Mouse (Mus musculus) small intestine, adult 2 months (tissue): ENCODE measurements around the gene Apba2. TPM values are rescaled to one million over a fixed set of nuclear protein-coding genes. Genes with fewer than 3 reads are reported as not detected.

ENCODE experiments used
- H3K27ac ChIP-seq: fragments of 200-500 bp; 2 replicates; pipeline ENCODE4 v1.5.1; 2012; ENCODE audit warnings: low read depth, low read length, control low read depth, inconsistent platforms; ENCODE audit not compliant: insufficient read depth
- H3K27me3 ChIP-seq: fragments of 200-500 bp; 2 replicates; pipeline ENCODE4 v1.6.1; 2012; ENCODE audit warnings: mild to moderate bottlenecking, moderate library complexity, low read length, inconsistent platforms; ENCODE audit not compliant: control insufficient read depth, insufficient read depth
- H3K36me3 ChIP-seq: fragments of 200-500 bp; 2 replicates; pipeline ENCODE4 v1.6.1; 2012; ENCODE audit warnings: mild to moderate bottlenecking, low read length, control low read depth, inconsistent platforms; ENCODE audit not compliant: control insufficient read depth, insufficient read depth
- H3K4me1 ChIP-seq: fragments of 200-500 bp; 2 replicates; pipeline ENCODE4 v1.6.1; 2012; ENCODE audit warnings: low read length, inconsistent platforms, mixed read lengths; ENCODE audit not compliant: control insufficient read depth, insufficient read depth, insufficient read length
- H3K4me3 ChIP-seq: fragments of 200-500 bp; 2 replicates; pipeline ENCODE4 v1.5.1; 2012; ENCODE audit warnings: low read depth, mild to moderate bottlenecking, control low read depth, inconsistent platforms, low read length, moderate library complexity
- CTCF ChIP-seq: fragments of 200-500 bp; IDR thresholded peaks from 2 replicates; pipeline ENCODE4 v1.5.1; 2012; ENCODE audit warnings: low read depth, mild to moderate bottlenecking, control low read depth, inconsistent platforms, low read length, moderate library complexity, mixed read lengths; ENCODE audit not compliant: insufficient replicate concordance, insufficient read length; ENCODE audit errors: extremely low read depth
- POLR2A ChIP-seq: fragments of 200-500 bp; IDR thresholded peaks from 2 replicates; pipeline ENCODE4 v1.6.1; 2012; ENCODE audit warnings: low read depth, mild to moderate bottlenecking, control low read depth, inconsistent platforms, low read length, moderate library complexity
- WGBS: fragments of 180-500 bp; shearing (Covaris S2); methylation state at CpG from one replicate; pipeline ENCODE4 v1.1.7; 2018; 5-methylcytosine and 5-hydroxymethylcytosine counted together
- polyA plus RNA-seq: library from polyadenylated mRNA; depleted of rRNA; stranded (reverse); fragments of >200 nt; gene quantifications from 2 replicates; pipeline ENCODE4 v1.2.3, GENCODE M21; 2012

Apba2 gene
- polyA plus RNA-seq, 1 experiment = 3.0 TPM

DNA sequence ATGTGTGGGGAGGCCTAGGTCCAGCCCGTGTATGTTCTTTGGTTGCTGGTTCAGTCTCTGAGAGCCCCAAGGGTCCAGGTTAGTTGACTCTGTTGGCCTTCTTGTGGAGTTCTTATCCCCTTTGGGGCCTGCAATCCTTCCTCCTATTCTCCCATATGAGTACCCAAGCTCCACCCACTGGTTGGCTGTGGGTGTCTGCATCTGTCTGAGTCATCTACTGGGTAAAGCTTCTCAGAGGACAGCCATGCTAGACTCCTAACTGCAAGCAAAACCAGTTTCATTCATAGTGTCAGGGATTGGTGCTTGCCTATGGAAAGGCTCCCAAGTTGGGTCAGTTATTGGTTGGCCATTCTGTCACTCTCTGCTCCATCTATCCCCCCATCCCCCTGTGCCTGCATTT, 29.8 kb downstream of the Apba2 start:
- Histone ChIP-seq H3K27me3 (no peaks in the 10 kb centered on the region), H3K4me3 (no peak overlapping the region), H3K36me3 (no peaks in the 10 kb centered on the region), H3K27ac (no peak overlapping the region), H3K4me1 (no peaks in the 10 kb centered on the region)
- WGBS = 97% methylated on average over 1 of the region's 1 CpGs
- TF ChIP-seq CTCF (no peak), POLR2A (no peak)

- no peak overlapping the region for H3K27ac ChIP-seq
- no peaks in the 10 kb centered on the region for H3K36me3 ChIP-seq
- no peak for TF ChIP-seq POLR2A
- no peak for TF ChIP-seq CTCF
- no peak overlapping the region for H3K4me3 ChIP-seq
- H3K4me1 ChIP-seq = no peaks in the 10 kb centered on the region
- WGBS = 83% methylated on average over 6 of the region's 6 CpGs
- no peaks in the 10 kb centered on the region for H3K27me3 ChIP-seq
Observed at GRCm38 (mm10) chr7:64533374-64533773, 31.9 kb downstream of the Apba2 start.

DNA sequence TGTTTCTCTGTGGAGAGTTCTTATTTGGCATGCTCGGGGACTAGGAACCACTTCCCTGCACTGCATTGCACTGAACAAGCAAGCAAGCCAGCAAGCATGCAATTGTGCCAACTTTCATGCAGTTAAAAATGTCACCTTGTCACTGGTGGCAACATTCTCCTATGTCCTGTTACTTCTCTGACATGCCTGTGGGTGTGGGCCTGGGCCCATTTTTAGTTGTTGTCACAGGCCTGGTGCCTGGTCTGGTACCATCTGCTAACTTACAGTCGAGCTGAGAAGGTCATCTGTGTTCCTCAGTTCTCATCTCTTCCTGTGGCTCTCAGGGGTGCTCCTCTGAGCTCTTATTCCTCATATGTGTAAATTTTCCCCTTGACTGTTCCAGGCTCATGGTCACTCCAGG, 33.8 kb downstream of the Apba2 start:
- WGBS = 67% methylated on average over 2 of the region's 2 CpGs

GRCm38 (mm10) chr7:64539450-64540148, 38.1 kb downstream of the Apba2 start:
- Histone ChIP-seq H3K4me3 (no peak overlapping the region), H3K36me3 (no peaks in the 10 kb centered on the region), H3K27ac (no peak overlapping the region), H3K4me1 (no peaks in the 10 kb centered on the region), H3K27me3 (no peaks in the 10 kb centered on the region)
- 61% methylated on average over 10 of the region's 10 CpGs for WGBS
- TF ChIP-seq POLR2A (no peak), CTCF (no peak)

More for the DNA sequence above, 33.8 kb downstream of the Apba2 start:
- Histone ChIP-seq H3K4me1 (no peaks in the 10 kb centered on the region), H3K27ac (no peak overlapping the region), H3K27me3 (no peaks in the 10 kb centered on the region), H3K36me3 (no peaks in the 10 kb centered on the region), H3K4me3 (no peak overlapping the region)
- TF ChIP-seq POLR2A (no peak), CTCF (no peak)

GRCm38 (mm10) chr7:64546801-64547200, 45.3 kb downstream of the Apba2 start:
- no peak for TF ChIP-seq POLR2A
- no peak for TF ChIP-seq CTCF
- no peak overlapping the region for H3K4me3 ChIP-seq
- no peaks in the 10 kb centered on the region for H3K4me1 ChIP-seq
- WGBS = 67% methylated on average over 8 of the region's 8 CpGs
- no peaks in the 10 kb centered on the region for H3K27me3 ChIP-seq
- H3K36me3 ChIP-seq = no peaks in the 10 kb centered on the region
- no peak overlapping the region for H3K27ac ChIP-seq

DNA sequence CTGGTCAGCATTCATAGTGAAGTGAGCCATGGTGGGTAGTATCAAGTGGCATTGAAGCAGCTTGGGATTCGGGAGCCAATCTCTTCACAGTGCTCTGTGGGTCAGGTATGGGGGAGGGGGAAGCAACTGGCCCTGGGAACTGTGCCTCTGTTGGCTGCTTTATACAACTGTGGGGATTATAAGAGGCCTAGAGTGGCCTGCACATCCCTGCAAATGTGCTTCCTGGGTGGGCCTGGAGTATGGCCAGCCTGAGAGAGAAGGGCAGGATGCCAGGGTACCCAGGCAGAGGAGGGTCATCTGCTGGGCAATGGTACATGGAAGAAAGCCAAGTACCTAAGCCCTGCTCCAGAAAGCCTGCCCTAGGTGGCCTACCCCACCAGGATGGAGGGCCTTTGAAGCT, 49.4 kb downstream of the Apba2 start:
- H3K4me1 ChIP-seq = no peaks in the 10 kb centered on the region
- no peaks in the 10 kb centered on the region for H3K27me3 ChIP-seq
- no peak overlapping the region for H3K4me3 ChIP-seq
- 69% methylated on average over 1 of the region's 1 CpGs for WGBS
- TF ChIP-seq CTCF (no peak), POLR2A (no peak)
- H3K36me3 ChIP-seq = no peaks in the 10 kb centered on the region
- no peak overlapping the region for H3K27ac ChIP-seq

DNA sequence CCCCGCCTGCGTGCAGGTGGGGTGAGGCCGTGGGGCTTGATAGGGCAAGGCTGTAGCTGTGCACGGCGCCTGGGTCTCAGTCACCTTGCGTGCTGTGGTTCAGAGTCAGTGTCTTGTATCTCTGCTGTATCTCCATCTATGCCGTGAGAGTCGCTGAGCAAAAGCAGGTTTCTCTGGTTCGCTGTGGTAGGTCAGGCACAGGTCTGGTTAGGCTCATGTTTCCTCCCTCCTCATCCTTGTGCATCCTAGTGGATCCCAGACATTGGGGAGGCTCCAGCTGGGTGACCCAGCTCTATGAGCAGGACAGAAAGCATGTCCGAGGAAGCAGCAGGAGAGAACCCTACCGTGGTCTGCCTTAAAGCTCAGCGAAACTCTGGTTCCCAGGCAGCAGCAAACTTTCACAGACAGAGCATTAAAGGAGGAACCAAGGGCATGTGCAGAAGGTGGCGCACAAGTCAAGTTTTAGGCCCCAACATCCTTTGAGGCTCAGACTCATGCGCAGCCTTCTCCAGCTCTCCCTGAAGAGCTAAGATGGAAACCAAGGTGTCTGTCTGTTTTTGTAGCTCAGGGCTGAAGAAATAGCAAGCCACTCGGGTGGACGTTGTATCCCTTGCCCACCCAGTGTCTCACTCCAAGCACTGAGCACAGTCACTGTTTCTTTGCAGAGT, 51.2 kb downstream of the Apba2 start:
- WGBS = 75% methylated on average over 14 of the region's 16 CpGs
- TF ChIP-seq CTCF = no peak
- no peak for TF ChIP-seq POLR2A
- H3K27ac ChIP-seq = no peak overlapping the region

More for the DNA sequence above, 51.2 kb downstream of the Apba2 start:
- no peaks in the 10 kb centered on the region for H3K27me3 ChIP-seq
- H3K4me3 ChIP-seq = no peak overlapping the region
- H3K36me3 ChIP-seq = no peaks in the 10 kb centered on the region
- no peaks in the 10 kb centered on the region for H3K4me1 ChIP-seq
